Mouse (Mus musculus): ENCODE data around the gene Tedc1. TPM values are rescaled to one million over a fixed set of nuclear protein-coding genes. Genes with fewer than 3 reads are reported as not detected.
A peak's percentile ranks its signal among the peaks of the same experiment; 100 is the strongest.

Tedc1 gene
- polyA plus RNA-seq, 1 experiment from 2014 or later = 19.8 TPM

- peaks cover 7% of the 10 kb centered on the region; the same call in 1 of the 2 replicates for H3K27me3 ChIP-seq (replicated peaks; ENCODE audit: control insufficient read depth, insufficient read depth, low read length)
- 44% methylated on average over 4 of the region's 4 CpGs for WGBS
- ATAC-seq (ENCODE audit: low read depth) = no peak
Observed at GRCm38 (mm10) chr12:113181020-113181419, 24.8 kb downstream of the Tedc1 start.

GRCm38 (mm10) chr12:113184945-113185344 is 28.7 kb downstream of the Tedc1 start:
- ATAC-seq (ENCODE audit: low read depth) (no peak), DNase-seq (ENCODE audit: low spot score) (no peak)
- Histone ChIP-seq H3K27ac (replicated peaks; ENCODE audit: low read depth, low read length) (no peak overlapping the region), H3K9ac (ENCODE audit: low read depth, low read length) (no peak overlapping the region), H3K27me3 (replicated peaks; ENCODE audit: control insufficient read depth, insufficient read depth, low read length) (peaks cover 18% of the 10 kb centered on the region), H3K4me1 (ENCODE audit: control insufficient read depth, insufficient read depth, low read length) (peaks cover 8% of the 10 kb centered on the region), H3K9me3 (ENCODE audit: control insufficient read depth, low read length) (no peaks in the 10 kb centered on the region), H3K36me3 (ENCODE audit: control insufficient read depth, insufficient read depth, low read length) (peaks cover 18% of the 10 kb centered on the region), H3K4me3 (ENCODE audit: low read depth, low read length) (no peak overlapping the region), H3K4me2 (ENCODE audit: low read depth, low read length) (peak overlapping the region; percentile 72; the same call in 1 of the 2 replicates)
- 64% methylated on average over 4 of the region's 5 CpGs for WGBS

More at GRCm38 (mm10) chr12:113181020-113181419, 24.8 kb downstream of the Tedc1 start:
- no peaks in the 10 kb centered on the region for H3K36me3 ChIP-seq (ENCODE audit: control insufficient read depth, insufficient read depth, low read length)
- H3K4me3 ChIP-seq (ENCODE audit: low read depth, low read length) = no peak overlapping the region
- H3K27ac ChIP-seq (replicated peaks; ENCODE audit: low read depth, low read length) = no peak overlapping the region
- no peak overlapping the region for H3K4me2 ChIP-seq (ENCODE audit: low read depth, low read length)
- no peak overlapping the region for H3K9ac ChIP-seq (ENCODE audit: low read depth, low read length)
- no peaks in the 10 kb centered on the region for H3K4me1 ChIP-seq (ENCODE audit: control insufficient read depth, insufficient read depth, low read length)
- no peaks in the 10 kb centered on the region for H3K9me3 ChIP-seq (ENCODE audit: control insufficient read depth, low read length)
- DNase-seq (ENCODE audit: low spot score) = no peak

GRCm38 (mm10) chr12:113185442-113186291 is 29.4 kb downstream of the Tedc1 start, which contains the start of gene Tmem121:
TSS of gene Tmem121 (plus strand) at chr12:113185930.
- DNase-seq (ENCODE audit: low spot score) (peak; percentile 33), ATAC-seq (ENCODE audit: low read depth) (peak; percentile 67)
- Histone ChIP-seq H3K4me3 (ENCODE audit: low read depth, low read length) (peak within 1 kb of the TSS; percentile 69), H3K27ac (replicated peaks; ENCODE audit: low read depth, low read length) (no peak within 1 kb of the TSS), H3K9ac (ENCODE audit: low read depth, low read length) (peak within 1 kb of the TSS; percentile 78), H3K9me3 (ENCODE audit: control insufficient read depth, low read length) (no peaks in the 10 kb centered on the region), H3K4me1 (ENCODE audit: control insufficient read depth, insufficient read depth, low read length) (peaks cover 8% of the 10 kb centered on the region), H3K36me3 (ENCODE audit: control insufficient read depth, insufficient read depth, low read length) (peaks cover 24% of the 10 kb centered on the region), H3K27me3 (replicated peaks; ENCODE audit: control insufficient read depth, insufficient read depth, low read length) (peaks cover 18% of the 10 kb centered on the region), H3K4me2 (ENCODE audit: low read depth, low read length) (peak within 1 kb of the TSS; percentile 72)
- WGBS = 2% methylated on average over 46 of the region's 63 CpGs

- ATAC-seq (ENCODE audit: low read depth) (no peak), DNase-seq (ENCODE audit: low spot score) (no peak)
- H3K36me3 ChIP-seq (ENCODE audit: control insufficient read depth, insufficient read depth, low read length) = peaks cover 24% of the 10 kb centered on the region
- no peak overlapping the region for H3K27ac ChIP-seq (replicated peaks; ENCODE audit: low read depth, low read length)
- H3K4me2 ChIP-seq (ENCODE audit: low read depth, low read length) = peak overlapping the region; percentile 72
- peak overlapping the region; percentile 69 for H3K4me3 ChIP-seq (ENCODE audit: low read depth, low read length)
- H3K9ac ChIP-seq (ENCODE audit: low read depth, low read length) = peak overlapping the region; percentile 78
- H3K9me3 ChIP-seq (ENCODE audit: control insufficient read depth, low read length) = no peaks in the 10 kb centered on the region
- H3K27me3 ChIP-seq (replicated peaks; ENCODE audit: control insufficient read depth, insufficient read depth, low read length) = peaks cover 18% of the 10 kb centered on the region
- WGBS = 35% methylated on average over 12 of the region's 12 CpGs
- H3K4me1 ChIP-seq (ENCODE audit: control insufficient read depth, insufficient read depth, low read length) = peaks cover 8% of the 10 kb centered on the region
Observed at GRCm38 (mm10) chr12:113186326-113187010, 30.2 kb downstream of the Tedc1 start.

GRCm38 (mm10) chr12:113187011-113187375 is 30.8 kb downstream of the Tedc1 start:
- no peak overlapping the region for H3K27ac ChIP-seq (replicated peaks; ENCODE audit: low read depth, low read length)
- peak overlapping the region; percentile 72 for H3K4me2 ChIP-seq (ENCODE audit: low read depth, low read length)
- H3K27me3 ChIP-seq (replicated peaks; ENCODE audit: control insufficient read depth, insufficient read depth, low read length) = peaks cover 18% of the 10 kb centered on the region
- peaks cover 24% of the 10 kb centered on the region for H3K36me3 ChIP-seq (ENCODE audit: control insufficient read depth, insufficient read depth, low read length)
- DNase-seq (ENCODE audit: low spot score) (no peak), ATAC-seq (ENCODE audit: low read depth) (no peak)
- H3K4me1 ChIP-seq (ENCODE audit: control insufficient read depth, insufficient read depth, low read length) = peaks cover 8% of the 10 kb centered on the region
- peak overlapping the region; percentile 78; the same call in 1 of the 2 replicates for H3K9ac ChIP-seq (ENCODE audit: low read depth, low read length)
- no peaks in the 10 kb centered on the region for H3K9me3 ChIP-seq (ENCODE audit: control insufficient read depth, low read length)
- peak overlapping the region; percentile 69 for H3K4me3 ChIP-seq (ENCODE audit: low read depth, low read length)
- WGBS = 45% methylated on average over 4 of the region's 4 CpGs

- ATAC-seq (ENCODE audit: low read depth) (peak; percentile 62), DNase-seq (ENCODE audit: low spot score) (peak; percentile 86)
- peak overlapping the region; percentile 72 for H3K4me2 ChIP-seq (ENCODE audit: low read depth, low read length)
- peaks cover 18% of the 10 kb centered on the region for H3K27me3 ChIP-seq (replicated peaks; ENCODE audit: control insufficient read depth, insufficient read depth, low read length)
- H3K36me3 ChIP-seq (ENCODE audit: control insufficient read depth, insufficient read depth, low read length) = peaks cover 24% of the 10 kb centered on the region
- H3K27ac ChIP-seq (replicated peaks; ENCODE audit: low read depth, low read length) = no peak overlapping the region
- no peaks in the 10 kb centered on the region for H3K9me3 ChIP-seq (ENCODE audit: control insufficient read depth, low read length)
- 4% methylated on average over 51 of the region's 56 CpGs for WGBS
- H3K4me3 ChIP-seq (ENCODE audit: low read depth, low read length) = peak overlapping the region; percentile 38
- H3K4me1 ChIP-seq (ENCODE audit: control insufficient read depth, insufficient read depth, low read length) = peaks cover 8% of the 10 kb centered on the region
- peak overlapping the region; percentile 14 for H3K9ac ChIP-seq (ENCODE audit: low read depth, low read length)
Observed at GRCm38 (mm10) chr12:113187584-113188295, 31.5 kb downstream of the Tedc1 start.

GRCm38 (mm10) chr12:113188349-113189055 is 32.3 kb downstream of the Tedc1 start:
- WGBS = 95% methylated on average over 51 of the region's 51 CpGs
- ATAC-seq (ENCODE audit: low read depth) = no peak
- Histone ChIP-seq H3K9ac (ENCODE audit: low read depth, low read length) (no peak overlapping the region), H3K4me3 (ENCODE audit: low read depth, low read length) (peak overlapping the region; percentile 38; the same call in 1 of the 2 replicates), H3K27ac (replicated peaks; ENCODE audit: low read depth, low read length) (no peak overlapping the region), H3K4me2 (ENCODE audit: low read depth, low read length) (peak overlapping the region; percentile 72), H3K36me3 (ENCODE audit: control insufficient read depth, insufficient read depth, low read length) (peaks cover 24% of the 10 kb centered on the region), H3K9me3 (ENCODE audit: control insufficient read depth, low read length) (no peaks in the 10 kb centered on the region), H3K27me3 (replicated peaks; ENCODE audit: control insufficient read depth, insufficient read depth, low read length) (peaks cover 18% of the 10 kb centered on the region), H3K4me1 (ENCODE audit: control insufficient read depth, insufficient read depth, low read length) (peaks cover 8% of the 10 kb centered on the region)
- DNase-seq (ENCODE audit: low spot score) = no peak

GRCm38 (mm10) chr12:113193423-113193822 is 37.2 kb downstream of the Tedc1 start:
- DNase-seq (ENCODE audit: low spot score) (no peak), ATAC-seq (ENCODE audit: low read depth) (no peak)
- WGBS = 65% methylated on average over 2 of the region's 2 CpGs
- no peaks in the 10 kb centered on the region for H3K4me1 ChIP-seq (ENCODE audit: control insufficient read depth, insufficient read depth, low read length)
- no peak overlapping the region for H3K27ac ChIP-seq (replicated peaks; ENCODE audit: low read depth, low read length)
- H3K9me3 ChIP-seq (ENCODE audit: control insufficient read depth, low read length) = peaks cover 5% of the 10 kb centered on the region; the same call in 1 of the 2 replicates
- H3K9ac ChIP-seq (ENCODE audit: low read depth, low read length) = no peak overlapping the region
- peaks cover 21% of the 10 kb centered on the region for H3K36me3 ChIP-seq (ENCODE audit: control insufficient read depth, insufficient read depth, low read length)
- no peaks in the 10 kb centered on the region for H3K27me3 ChIP-seq (replicated peaks; ENCODE audit: control insufficient read depth, insufficient read depth, low read length)
- no peak overlapping the region for H3K4me2 ChIP-seq (ENCODE audit: low read depth, low read length)
- no peak overlapping the region for H3K4me3 ChIP-seq (ENCODE audit: low read depth, low read length)
